Comparison of ENCODE assay signal across 8 mouse cellular contexts in genomic region chr2:174415001-174415730, GRCm38 (mm10). TPM values are rescaled to one million over a fixed set of nuclear protein-coding genes. Genes with fewer than 3 reads are reported as not detected.
DNase-seq lines count a peak whose midpoint lies in the region; ATAC-seq lines count a peak whose summit lies in the region.

No protein-coding gene starts in this region.

- no peak overlapping the region for H3K9ac ChIP-seq in heart, embryonic 14.5 days (ENCODE audit: low read length)
- H3K9ac ChIP-seq in embryonic facial prominence, embryonic 12.5 days = no peak overlapping the region
- no peak overlapping the region for H3K9ac ChIP-seq in hindbrain, embryonic 16.5 days (ENCODE audit: low read depth, low read length)
- H3K9ac ChIP-seq in midbrain, embryonic 13.5 days (replicated peaks) = no peak overlapping the region

- peak overlapping the region; percentile 88 to 95 for H3K4me3 ChIP-seq in heart, embryonic 14.5 days (ENCODE audit: control insufficient read depth in 1 of 2, insufficient read depth in 1 of 2, low read depth in 1 of 2, low read length in 2 of 2)
- peak overlapping the region; percentile 96 for H3K4me3 ChIP-seq in embryonic facial prominence, embryonic 12.5 days
- peak overlapping the region; percentile 96 for H3K4me3 ChIP-seq in hindbrain, embryonic 16.5 days (ENCODE audit: low read length)
- peak overlapping the region; percentile 82 for H3K4me3 ChIP-seq in midbrain, embryonic 13.5 days (replicated peaks)

- no peak overlapping the region for H3K27ac ChIP-seq in heart, embryonic 14.5 days (replicated peaks in 1 of 2; ENCODE audit: control insufficient read depth in 1 of 2, insufficient read depth in 1 of 2, low read depth in 2 of 2, low read length in 2 of 2)
- no peak overlapping the region for H3K27ac ChIP-seq in embryonic facial prominence, embryonic 12.5 days
- no peak overlapping the region for H3K27ac ChIP-seq in hindbrain, embryonic 16.5 days (ENCODE audit: low read depth, low read length)
- no peak overlapping the region for H3K27ac ChIP-seq in midbrain, embryonic 13.5 days

- no peaks in the 10 kb centered on the region for H3K27me3 ChIP-seq in heart, embryonic 14.5 days (ENCODE audit: control insufficient read depth, insufficient read depth, low read length)
- no peaks in the 10 kb centered on the region for H3K27me3 ChIP-seq in embryonic facial prominence, embryonic 12.5 days
- no peaks in the 10 kb centered on the region for H3K27me3 ChIP-seq in hindbrain, embryonic 16.5 days (replicated peaks; ENCODE audit: control insufficient read depth, insufficient read depth, low read length)
- H3K27me3 ChIP-seq in midbrain, embryonic 13.5 days = no peaks in the 10 kb centered on the region

- no peak for ATAC-seq in heart, embryonic 14.5 days (ENCODE audit: insufficient number of reproducible peaks, insufficient read depth, low FRiP score, low read depth)
- no peak for ATAC-seq in embryonic facial prominence, embryonic 12.5 days (ENCODE audit: insufficient number of reproducible peaks, insufficient read depth, low FRiP score, low TSS enrichment)
- ATAC-seq in hindbrain, embryonic 16.5 days = no peak
- no peak for ATAC-seq in midbrain, embryonic 13.5 days

- H3K9me3 ChIP-seq in heart, embryonic 14.5 days (ENCODE audit: control insufficient read depth, low read length) = no peaks in the 10 kb centered on the region
- H3K9me3 ChIP-seq in embryonic facial prominence, embryonic 12.5 days = no peaks in the 10 kb centered on the region
- H3K9me3 ChIP-seq in hindbrain, embryonic 16.5 days (ENCODE audit: control insufficient read depth, low read length) = no peaks in the 10 kb centered on the region
- no peaks in the 10 kb centered on the region for H3K9me3 ChIP-seq in midbrain, embryonic 13.5 days

- peak overlapping the region; percentile 86 for H3K4me2 ChIP-seq in heart, embryonic 14.5 days (ENCODE audit: low read length)
- peak overlapping the region; percentile 83; the same call in 1 of the 2 replicates for H3K4me2 ChIP-seq in embryonic facial prominence, embryonic 12.5 days (replicated peaks)
- H3K4me2 ChIP-seq in hindbrain, embryonic 16.5 days (ENCODE audit: low read length) = peak overlapping the region; percentile 98
- peak overlapping the region; percentile 61 for H3K4me2 ChIP-seq in midbrain, embryonic 13.5 days (replicated peaks)

- DNase-seq in heart, postnatal 4 days = no peak
- no peak for DNase-seq in urinary bladder, adult 2 months (ENCODE audit: low spot score)
- DNase-seq in retina, postnatal 1 day = no peak
- no peak for DNase-seq in adrenal gland, postnatal 10 days

- peaks cover 5% of the 10 kb centered on the region; the same call in 1 of the 2 replicates for H3K36me3 ChIP-seq in heart, embryonic 14.5 days (ENCODE audit: control insufficient read depth, insufficient read depth, low read length)
- peaks cover 7% of the 10 kb centered on the region for H3K36me3 ChIP-seq in embryonic facial prominence, embryonic 12.5 days
- no peaks in the 10 kb centered on the region for H3K36me3 ChIP-seq in hindbrain, embryonic 16.5 days (ENCODE audit: control insufficient read depth, insufficient read depth, low read length)
- H3K36me3 ChIP-seq in midbrain, embryonic 13.5 days = peaks cover 9% of the 10 kb centered on the region

- peaks cover 3 to 10% of the 10 kb centered on the region in 2 experiments for H3K4me1 ChIP-seq in heart, embryonic 14.5 days (ENCODE audit: control insufficient read depth in 2 of 2, insufficient read depth in 2 of 2, low read length in 2 of 2)
- H3K4me1 ChIP-seq in embryonic facial prominence, embryonic 12.5 days = peaks cover 12% of the 10 kb centered on the region
- H3K4me1 ChIP-seq in hindbrain, embryonic 16.5 days (ENCODE audit: control insufficient read depth, insufficient read depth, low read depth, low read length) = peaks cover 9% of the 10 kb centered on the region
- H3K4me1 ChIP-seq in midbrain, embryonic 13.5 days (replicated peaks) = peaks cover 16% of the 10 kb centered on the region

- 43% methylated on average over 18 of the region's 18 CpGs for WGBS in heart, embryonic 14.5 days
- WGBS in embryonic facial prominence, embryonic 12.5 days = 45% methylated on average over 18 of the region's 18 CpGs
- 49% methylated on average over 18 of the region's 18 CpGs for WGBS in hindbrain, embryonic 16.5 days
- WGBS in midbrain, embryonic 13.5 days = 49% methylated on average over 18 of the region's 18 CpGs

RNA-seq across cellular contexts. Expression of gene Nelfcd, which starts 0.4 kb away (rescaled TPM):
- polyA plus RNA-seq in heart, embryonic 14.5 days (2014; fragmentation: Nextera tagmentation; extraction: Ambion mirVana) = 77.0 and 79.3 TPM in 2 replicates
- 10 to 100 TPM; 50.5 to 56.3 TPM for total RNA-seq in heart, postnatal 4 days (2021)
- polyA plus RNA-seq in embryonic facial prominence, embryonic 12.5 days (2016; fragmentation: Nextera tagmentation; extraction: Ambion mirVana) = 177 and 179 TPM in 2 replicates
- polyA plus RNA-seq in hindbrain, embryonic 16.5 days (2015; fragmentation: Nextera tagmentation; extraction: Ambion mirVana) = 108 TPM in 2 replicates
- 123 and 136 TPM in 2 replicates for polyA plus RNA-seq in midbrain, embryonic 13.5 days (2015; fragmentation: Nextera tagmentation; extraction: Ambion mirVana)
- polyA plus RNA-seq in urinary bladder, adult 2 months (2012; rRNA removed) = 39.8 and 48.3 TPM in 2 replicates
- 10 to 100 TPM; 55.1 to 62.2 TPM for total RNA-seq in adrenal gland, postnatal 10 days (2021)

RNA-seq across cellular contexts. Expression of gene Ctsz, which starts 23.7 kb away (rescaled TPM):
- 121 and 125 TPM in 2 replicates for polyA plus RNA-seq in heart, embryonic 14.5 days (2014; fragmentation: Nextera tagmentation; extraction: Ambion mirVana)
- total RNA-seq in heart, postnatal 4 days (2021) = 10 to 100 TPM; 49.4 to 50.2 TPM
- polyA plus RNA-seq in embryonic facial prominence, embryonic 12.5 days (2016; fragmentation: Nextera tagmentation; extraction: Ambion mirVana) = 115 and 116 TPM in 2 replicates
- polyA plus RNA-seq in hindbrain, embryonic 16.5 days (2015; fragmentation: Nextera tagmentation; extraction: Ambion mirVana) = 83.3 and 85.1 TPM in 2 replicates
- 66.1 and 74.5 TPM in 2 replicates for polyA plus RNA-seq in midbrain, embryonic 13.5 days (2015; fragmentation: Nextera tagmentation; extraction: Ambion mirVana)
- polyA plus RNA-seq in urinary bladder, adult 2 months (2012; rRNA removed) = 128 and 151 TPM in 2 replicates
- 100 to 1,000 TPM; 114 to 138 TPM for total RNA-seq in adrenal gland, postnatal 10 days (2021)

RNA-seq across cellular contexts. Expression of gene Tubb1, which starts 35.3 kb away (rescaled TPM):
- polyA plus RNA-seq in heart, embryonic 14.5 days (2014; fragmentation: Nextera tagmentation; extraction: Ambion mirVana) = 1.8 and 2.3 TPM in 2 replicates
- total RNA-seq in heart, postnatal 4 days (2021) = 1 to 10 TPM; 1.3 to 1.7 TPM
- 4.0 and 4.4 TPM in 2 replicates for polyA plus RNA-seq in embryonic facial prominence, embryonic 12.5 days (2016; fragmentation: Nextera tagmentation; extraction: Ambion mirVana)
- polyA plus RNA-seq in hindbrain, embryonic 16.5 days (2015; fragmentation: Nextera tagmentation; extraction: Ambion mirVana) = 0.43 and 0.51 TPM in 2 replicates
- 0.98 and 1.5 TPM in 2 replicates for polyA plus RNA-seq in midbrain, embryonic 13.5 days (2015; fragmentation: Nextera tagmentation; extraction: Ambion mirVana)
- 0.04 and 0.19 TPM in 2 replicates for polyA plus RNA-seq in urinary bladder, adult 2 months (2012; rRNA removed)
- total RNA-seq in adrenal gland, postnatal 10 days (2021) = 1 to 10 TPM; 1.0 to 1.3 TPM

RNA-seq across cellular contexts. Expression of gene Atp5e, which starts 48.7 kb away (rescaled TPM):
- polyA plus RNA-seq in heart, embryonic 14.5 days (2014; fragmentation: Nextera tagmentation; extraction: Ambion mirVana) = 1,324 and 1,420 TPM in 2 replicates
- total RNA-seq in heart, postnatal 4 days (2021) = 1,000 to 10,000 TPM in 1 of 2 experiments, 100 to 1,000 TPM in 1; 968 to 1,079 TPM
- 828 TPM in 2 replicates for polyA plus RNA-seq in embryonic facial prominence, embryonic 12.5 days (2016; fragmentation: Nextera tagmentation; extraction: Ambion mirVana)
- polyA plus RNA-seq in hindbrain, embryonic 16.5 days (2015; fragmentation: Nextera tagmentation; extraction: Ambion mirVana) = 664 and 740 TPM in 2 replicates
- polyA plus RNA-seq in midbrain, embryonic 13.5 days (2015; fragmentation: Nextera tagmentation; extraction: Ambion mirVana) = 768 and 784 TPM in 2 replicates
- polyA plus RNA-seq in urinary bladder, adult 2 months (2012; rRNA removed) = 620 and 635 TPM in 2 replicates
- 100 to 1,000 TPM; 569 to 676 TPM for total RNA-seq in adrenal gland, postnatal 10 days (2021)

RNA-seq across cellular contexts. Expression of gene Prelid3b, which starts 57.7 kb away (rescaled TPM):
- 133 and 137 TPM in 2 replicates for polyA plus RNA-seq in heart, embryonic 14.5 days (2014; fragmentation: Nextera tagmentation; extraction: Ambion mirVana)
- total RNA-seq in heart, postnatal 4 days (2021) = 100 to 1,000 TPM in 1 of 2 experiments, 10 to 100 TPM in 1; 96.7 to 106 TPM
- polyA plus RNA-seq in embryonic facial prominence, embryonic 12.5 days (2016; fragmentation: Nextera tagmentation; extraction: Ambion mirVana) = 101 and 105 TPM in 2 replicates
- polyA plus RNA-seq in hindbrain, embryonic 16.5 days (2015; fragmentation: Nextera tagmentation; extraction: Ambion mirVana) = 109 and 114 TPM in 2 replicates
- 108 and 115 TPM in 2 replicates for polyA plus RNA-seq in midbrain, embryonic 13.5 days (2015; fragmentation: Nextera tagmentation; extraction: Ambion mirVana)
- polyA plus RNA-seq in urinary bladder, adult 2 months (2012; rRNA removed) = 48.8 and 61.4 TPM in 2 replicates
- 100 to 1,000 TPM; 171 to 172 TPM for total RNA-seq in adrenal gland, postnatal 10 days (2021)
